Mouse (Mus musculus) forebrain, embryonic 12.5 days (tissue): ENCODE data around the gene Gm14692. TPM values are rescaled to one million over a fixed set of nuclear protein-coding genes. Genes with fewer than 3 reads are reported as not detected.
"Not testable (repeated sequence)": the region's sequence is repeated elsewhere in the genome, so short reads cannot be mapped to it uniquely, and the experiment has no call there.

Experiments used
- ATAC-seq: fragments of 200-750 bp; cut with Nextera tagmentation; 2 replicates; pipeline ENCODE4 v1.8.0; 2017; ENCODE audit warnings: moderate TSS enrichment; ENCODE audit not compliant: low FRiP score
- H3K27ac ChIP-seq: fragments of 300-500 bp; sonication (generic); 2 replicates; pipeline ENCODE4 v1.5.1; 2016; ENCODE audit warnings: mild to moderate bottlenecking
- H3K27me3 ChIP-seq: fragments of 300-500 bp; sonication (generic); 2 replicates; pipeline ENCODE4 v1.6.1; 2016; ENCODE audit warnings: mild to moderate bottlenecking
- H3K36me3 ChIP-seq: fragments of 300-500 bp; sonication (generic); replicated peaks from 2 replicates; pipeline ENCODE4 v1.6.1; 2016; ENCODE audit warnings: mild to moderate bottlenecking
- H3K4me1 ChIP-seq: fragments of 300-500 bp; sonication (generic); 2 replicates; pipeline ENCODE4 v1.6.1; 2016
- H3K4me2 ChIP-seq: fragments of 300-500 bp; sonication (generic); 2 replicates; pipeline ENCODE4 v1.6.1; 2016; ENCODE audit warnings: mild to moderate bottlenecking, moderate library complexity
- H3K4me3 ChIP-seq: fragments of 300-500 bp; sonication (generic); replicated peaks from 2 replicates; pipeline ENCODE4 v1.5.1; 2016; ENCODE audit warnings: mild to moderate bottlenecking
- H3K9ac ChIP-seq: fragments of 300-500 bp; sonication (generic); 2 replicates; pipeline ENCODE4 v1.6.1; 2016; ENCODE audit warnings: mild to moderate bottlenecking
- H3K9me3 ChIP-seq: fragments of 300-500 bp; sonication (generic); 2 replicates; pipeline ENCODE4 v1.6.1; 2016
- WGBS: fragments of 180-500 bp; shearing (Covaris S2); methylation state at CpG from one replicate; pipeline ENCODE4 v1.1.7; 2016; 5-methylcytosine and 5-hydroxymethylcytosine counted together
- polyA plus RNA-seq: library from polyadenylated mRNA; unstranded; fragments of >200 nt; fragmentation: Nextera tagmentation; extraction: Ambion mirVana; gene quantifications from 2 replicates; pipeline ENCODE4 v1.2.1, GENCODE M21; 2016

The Gm14692 gene
- polyA plus RNA-seq: not detected in 2 replicates

DNA sequence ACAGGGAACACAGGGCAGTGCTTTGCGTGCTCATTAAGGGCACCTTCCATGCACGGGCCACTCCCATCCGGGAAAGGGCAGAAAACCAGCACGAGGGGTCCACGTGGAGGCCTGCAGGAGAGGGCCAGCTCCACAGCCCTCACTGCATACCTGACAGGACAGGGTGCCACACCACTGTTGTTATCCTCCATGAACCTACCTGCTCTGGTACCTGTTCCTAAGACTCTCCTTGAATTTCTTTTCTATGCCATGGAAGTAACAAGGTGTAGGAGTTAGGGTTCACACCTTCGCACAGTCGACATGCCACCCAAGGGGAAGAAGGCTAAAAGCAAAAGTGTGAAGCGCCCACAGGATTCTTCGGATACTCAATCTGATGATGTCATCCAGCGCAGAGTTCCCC is at the start of gene Gm14692:
Gene Gm14692, plus strand, starts transcription at position 301 of the 400 bp plus-strand sequence.
- not testable (repeated sequence) for H3K27me3 ChIP-seq, H3K4me3 ChIP-seq, H3K27ac ChIP-seq, H3K4me2 ChIP-seq, H3K36me3 ChIP-seq, H3K9me3 ChIP-seq, H3K4me1 ChIP-seq, H3K9ac ChIP-seq, ATAC-seq
- 97% methylated on average over 5 of the region's 10 CpGs for WGBS

DNA sequence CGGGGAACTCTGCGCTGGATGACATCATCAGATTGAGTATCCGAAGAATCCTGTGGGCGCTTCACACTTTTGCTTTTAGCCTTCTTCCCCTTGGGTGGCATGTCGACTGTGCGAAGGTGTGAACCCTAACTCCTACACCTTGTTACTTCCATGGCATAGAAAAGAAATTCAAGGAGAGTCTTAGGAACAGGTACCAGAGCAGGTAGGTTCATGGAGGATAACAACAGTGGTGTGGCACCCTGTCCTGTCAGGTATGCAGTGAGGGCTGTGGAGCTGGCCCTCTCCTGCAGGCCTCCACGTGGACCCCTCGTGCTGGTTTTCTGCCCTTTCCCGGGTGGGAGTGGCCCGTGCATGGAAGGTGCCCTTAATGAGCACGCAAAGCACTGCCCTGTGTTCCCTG is 2.0 kb upstream of the Gm14692 start, which contains the start of gene Gm1140:
Gene Gm1140, minus strand, starts transcription at position 101 of the 400 bp plus-strand sequence.
- H3K27ac ChIP-seq, H3K4me1 ChIP-seq, H3K9me3 ChIP-seq, H3K9ac ChIP-seq, H3K4me2 ChIP-seq, H3K36me3 ChIP-seq, H3K4me3 ChIP-seq, H3K27me3 ChIP-seq, ATAC-seq: not testable (repeated sequence)
- WGBS: 100% methylated on average over 4 of the region's 11 CpGs

Other genes starting within 250 kb of the Gm14692 start
- not detected in 2 replicates for gene Gm1140, start 2.1 kb upstream of the Gm14692 start, polyA plus RNA-seq
- gene 4933436I01Rik, start 225.8 kb downstream of the Gm14692 start, polyA plus RNA-seq: not detected in 2 replicates